Mouse (Mus musculus) lung, embryonic 14.5 days (tissue): Measurements from ENCODE around the gene Igfbp4. TPM values are rescaled to one million over a fixed set of nuclear protein-coding genes. Genes with fewer than 3 reads are reported as not detected.

Experiments used
- ATAC-seq: fragments of 200-750 bp; cut with Nextera tagmentation; 2 replicates; pipeline ENCODE4 v1.8.0; 2017; ENCODE audit warnings: mild to moderate bottlenecking, moderate TSS enrichment, moderate library complexity; ENCODE audit not compliant: insufficient read depth
- DNase-seq: peaks from one replicate; pipeline ENCODE4 v3.0.0-alpha.2; 2015
- H3K27ac ChIP-seq: fragments of 300-500 bp; sonication (generic); 2 replicates; pipeline ENCODE4 v1.5.1; 2014; ENCODE audit warnings: low read depth, mild to moderate bottlenecking, moderate library complexity
- H3K27me3 ChIP-seq: fragments of 300-500 bp; sonication (generic); 2 replicates; pipeline ENCODE4 v1.6.1; 2014; ENCODE audit warnings: low read length, control low read depth; ENCODE audit not compliant: insufficient read depth
- H3K36me3 ChIP-seq: fragments of 300-500 bp; sonication (generic); 2 replicates; pipeline ENCODE4 v1.6.1; 2014; ENCODE audit warnings: control low read depth; ENCODE audit not compliant: insufficient read depth
- H3K4me1 ChIP-seq: fragments of 300-500 bp; sonication (generic); 2 replicates; pipeline ENCODE4 v1.6.1; 2014; ENCODE audit warnings: antibody characterized with exemption, control low read depth; ENCODE audit not compliant: insufficient read depth
- H3K4me2 ChIP-seq: fragments of 300-500 bp; sonication (generic); 2 replicates; pipeline ENCODE4 v1.6.1; 2014; ENCODE audit warnings: mild to moderate bottlenecking
- H3K4me3 ChIP-seq: fragments of 300-500 bp; sonication (generic); 2 replicates; pipeline ENCODE4 v1.5.1; 2014; ENCODE audit warnings: low read depth, low read length
- H3K9ac ChIP-seq: fragments of 300-500 bp; sonication (generic); 2 replicates; pipeline ENCODE4 v1.6.1; 2014
- H3K9me3 ChIP-seq: fragments of 300-500 bp; sonication (generic); 2 replicates; pipeline ENCODE4 v1.6.1; 2016; ENCODE audit warnings: low read depth, low read length, control low read depth
- CTCF ChIP-seq: IDR thresholded peaks from 2 replicates; pipeline ENCODE4 v1.5.1; 2016; ENCODE audit warnings: antibody characterized with exemption, low read depth
- WGBS: fragments of 180-500 bp; shearing (Covaris S2); extraction: QIAGEN DNeasy Blood & Tissue Kit; methylation state at CpG from one replicate; pipeline ENCODE4 v1.1.7; 2014; 5-methylcytosine and 5-hydroxymethylcytosine counted together
- polyA plus RNA-seq: library from polyadenylated mRNA; unstranded; fragments of >200 nt; fragmentation: Nextera tagmentation; extraction: Ambion mirVana; gene quantifications from 2 replicates; pipeline ENCODE4 v1.2.1, GENCODE M21; 2014

Igfbp4 gene
- polyA plus RNA-seq, 1 experiment from 2014 or later, result 404 TPM

- no peaks in the 10 kb centered on the region for H3K27me3 ChIP-seq
- ATAC-seq, result no peak
- DNase-seq, result no peak
- H3K9me3 ChIP-seq, result no peaks in the 10 kb centered on the region
- TF ChIP-seq CTCF, result no peak
- WGBS, result 23% methylated on average over 16 of the region's 16 CpGs
- 0 out of 2 replicates have a peak, but pooled peaks cover 4% of the 10 kb centered on the region for H3K36me3 ChIP-seq
- peak overlapping the region; percentile 72 for H3K4me3 ChIP-seq
- peak overlapping the region; percentile 84 for H3K9ac ChIP-seq
- H3K4me1 ChIP-seq, result peaks cover 15% of the 10 kb centered on the region
- peak overlapping the region; percentile 96 for H3K27ac ChIP-seq
- H3K4me2 ChIP-seq, result peak overlapping the region; percentile 85
Measured at GRCm38 (mm10) chr11:99041841-99042780, 1.1 kb downstream of the Igfbp4 start.

- H3K27me3 ChIP-seq, result no peaks in the 10 kb centered on the region
- DNase-seq, result peak; percentile 74
- 23% methylated on average over 12 of the region's 12 CpGs for WGBS
- H3K27ac ChIP-seq, result peak overlapping the region; percentile 96
- ATAC-seq, result no peak
- H3K4me1 ChIP-seq, result peaks cover 20% of the 10 kb centered on the region
- no peak for TF ChIP-seq CTCF
- H3K9ac ChIP-seq, result peak overlapping the region; percentile 84
- peak overlapping the region; percentile 72 for H3K4me3 ChIP-seq
- no peaks in the 10 kb centered on the region for H3K9me3 ChIP-seq
- peaks cover 5% of the 10 kb centered on the region for H3K36me3 ChIP-seq
- H3K4me2 ChIP-seq, result peak overlapping the region; percentile 85
Measured at GRCm38 (mm10) chr11:99042834-99043431, 1.9 kb downstream of the Igfbp4 start.

- Histone ChIP-seq H3K27me3 (no peaks in the 10 kb centered on the region), H3K4me2 (peak overlapping the region; percentile 40), H3K9me3 (no peaks in the 10 kb centered on the region), H3K4me3 (no peak overlapping the region; the same call in 1 of the 2 replicates), H3K9ac (no peak overlapping the region), H3K36me3 (peaks cover 12% of the 10 kb centered on the region), H3K4me1 (peaks cover 20% of the 10 kb centered on the region), H3K27ac (no peak overlapping the region)
- ATAC-seq, result no peak
- 54% methylated on average over 6 of the region's 6 CpGs for WGBS
- TF ChIP-seq CTCF, result no peak; the same call in 1 of the 2 replicates
- peak; percentile 27 for DNase-seq
Measured at GRCm38 (mm10) chr11:99043632-99044031, 2.6 kb downstream of the Igfbp4 start.

GRCm38 (mm10) chr11:99044306-99044705 lies 3.3 kb downstream of the Igfbp4 start:
- H3K36me3 ChIP-seq, result peaks cover 19% of the 10 kb centered on the region
- H3K4me3 ChIP-seq, result no peak overlapping the region
- no peak for ATAC-seq
- TF ChIP-seq CTCF, result no peak
- no peaks in the 10 kb centered on the region for H3K27me3 ChIP-seq
- no peaks in the 10 kb centered on the region for H3K9me3 ChIP-seq
- 44% methylated on average over 5 of the region's 5 CpGs for WGBS
- H3K9ac ChIP-seq, result no peak overlapping the region
- DNase-seq, result no peak
- H3K4me2 ChIP-seq, result peak overlapping the region; percentile 40; the same call in 1 of the 2 replicates
- H3K4me1 ChIP-seq, result peaks cover 20% of the 10 kb centered on the region
- no peak overlapping the region for H3K27ac ChIP-seq

GRCm38 (mm10) chr11:99045159-99045889 lies 4.3 kb downstream of the Igfbp4 start:
- H3K9me3 ChIP-seq, result no peaks in the 10 kb centered on the region
- no peak overlapping the region for H3K9ac ChIP-seq
- H3K4me3 ChIP-seq, result no peak overlapping the region
- peaks cover 29% of the 10 kb centered on the region for H3K36me3 ChIP-seq
- DNase-seq (no peak), ATAC-seq (no peak)
- WGBS, result 56% methylated on average over 12 of the region's 12 CpGs
- H3K27ac ChIP-seq, result peak overlapping the region; percentile 30; the same call in 1 of the 2 replicates
- H3K27me3 ChIP-seq, result no peaks in the 10 kb centered on the region
- TF ChIP-seq CTCF, result no peak
- peaks cover 20% of the 10 kb centered on the region for H3K4me1 ChIP-seq
- peak overlapping the region; percentile 32 for H3K4me2 ChIP-seq

GRCm38 (mm10) chr11:99047120-99047519 lies 6.1 kb downstream of the Igfbp4 start:
- no peak overlapping the region for H3K4me3 ChIP-seq
- peaks cover 20% of the 10 kb centered on the region for H3K4me1 ChIP-seq
- TF ChIP-seq CTCF, result no peak
- H3K27me3 ChIP-seq, result no peaks in the 10 kb centered on the region
- H3K9ac ChIP-seq, result no peak overlapping the region
- H3K27ac ChIP-seq, result peak overlapping the region; percentile 74
- 27% methylated on average over 5 of the region's 5 CpGs for WGBS
- H3K4me2 ChIP-seq, result peak overlapping the region; percentile 23
- ATAC-seq (peak; percentile 81), DNase-seq (peak; percentile 93)
- peaks cover 47% of the 10 kb centered on the region for H3K36me3 ChIP-seq
- H3K9me3 ChIP-seq, result no peaks in the 10 kb centered on the region
